Comparison of ENCODE assay signal across 16 mouse cellular contexts in the genomic region with DNA sequence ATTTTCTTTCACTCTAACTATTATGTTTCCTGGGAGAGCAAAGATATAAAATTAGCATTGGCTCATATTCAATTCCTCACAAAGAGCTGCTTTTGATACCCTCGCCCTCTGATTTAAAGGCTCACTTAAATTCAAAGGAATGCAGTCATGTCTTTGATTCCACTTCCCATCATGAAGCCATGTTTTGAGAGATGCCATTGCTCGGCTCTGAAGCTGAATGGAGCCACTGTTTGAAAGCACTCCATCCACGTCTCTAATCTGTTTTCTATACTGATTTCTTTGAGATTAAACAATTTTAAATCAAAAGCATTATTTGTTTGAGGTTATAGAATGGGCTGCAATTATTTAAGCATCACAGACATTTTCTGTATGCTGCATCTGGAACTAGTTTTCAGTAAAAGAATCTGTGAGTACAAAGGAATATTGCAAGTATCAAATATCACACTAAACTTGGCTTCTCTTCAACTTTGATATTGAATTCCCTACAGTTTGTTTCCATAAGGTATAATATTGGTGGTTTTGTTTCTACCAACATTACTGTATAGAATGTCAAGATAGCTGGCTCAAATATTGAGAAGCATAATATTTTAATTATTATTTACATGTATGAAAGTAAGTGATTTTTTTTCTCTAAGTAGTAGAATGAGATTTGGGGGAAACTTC.
DNase-seq lines count a peak whose midpoint lies in the region; ATAC-seq lines count a peak whose summit lies in the region.
"Had no signal": no experiment of that assay in that cellular context is flagged by ENCODE, and none has a peak within 500 bp of the region (broad histone marks: within the 10 kb centered on the region; RNA-seq: fewer than 3 reads in every experiment).

No protein-coding gene starts in this region.

- H3K4me3 ChIP-seq in hindbrain, embryonic 11.5 days (ENCODE audit: low read depth, low read length), result no peak overlapping the region
- no peak overlapping the region for H3K4me3 ChIP-seq in hindbrain, embryonic 13.5 days
- H3K4me3 ChIP-seq in embryonic facial prominence, embryonic 11.5 days (ENCODE audit: low read depth, low read length), result no peak overlapping the region
- H3K4me3 ChIP-seq in forebrain, embryonic 16.5 days (replicated peaks; ENCODE audit: low read length), result no peak overlapping the region

- no peaks in the 10 kb centered on the region for H3K9me3 ChIP-seq in hindbrain, embryonic 11.5 days (ENCODE audit: control insufficient read depth, low read length)
- H3K9me3 ChIP-seq in hindbrain, embryonic 13.5 days, result no peaks in the 10 kb centered on the region
- H3K9me3 ChIP-seq in embryonic facial prominence, embryonic 11.5 days (replicated peaks; ENCODE audit: control insufficient read depth, low read length), result no peaks in the 10 kb centered on the region
- no peaks in the 10 kb centered on the region for H3K9me3 ChIP-seq in forebrain, embryonic 16.5 days (ENCODE audit: control insufficient read depth, low read length)

- no peak overlapping the region for H3K4me2 ChIP-seq in hindbrain, embryonic 11.5 days (replicated peaks; ENCODE audit: low read depth, low read length)
- H3K4me2 ChIP-seq in hindbrain, embryonic 13.5 days, result no peak overlapping the region
- H3K4me2 ChIP-seq in embryonic facial prominence, embryonic 11.5 days (ENCODE audit: low read depth, low read length), result no peak overlapping the region
- no peak overlapping the region for H3K4me2 ChIP-seq in forebrain, embryonic 16.5 days (ENCODE audit: low read length)
- H3K4me2 ChIP-seq: heart, embryonic 11.5 days had no signal

- H3K4me1 ChIP-seq in hindbrain, embryonic 11.5 days (replicated peaks; ENCODE audit: control insufficient read depth, insufficient read depth, low read length), result no peaks in the 10 kb centered on the region
- no peaks in the 10 kb centered on the region for H3K4me1 ChIP-seq in hindbrain, embryonic 13.5 days (replicated peaks)
- no peaks in the 10 kb centered on the region for H3K4me1 ChIP-seq in embryonic facial prominence, embryonic 11.5 days (ENCODE audit: control insufficient read depth, insufficient read depth, low read length)
- H3K4me1 ChIP-seq in forebrain, embryonic 16.5 days (replicated peaks; ENCODE audit: control insufficient read depth, insufficient read depth, low read length), result peaks cover 2% of the 10 kb centered on the region

- no peaks in the 10 kb centered on the region for H3K36me3 ChIP-seq in hindbrain, embryonic 11.5 days (ENCODE audit: control insufficient read depth, insufficient read depth, low read length)
- no peaks in the 10 kb centered on the region for H3K36me3 ChIP-seq in hindbrain, embryonic 13.5 days
- H3K36me3 ChIP-seq in embryonic facial prominence, embryonic 11.5 days (replicated peaks; ENCODE audit: control insufficient read depth, insufficient read depth, low read depth, low read length), result no peaks in the 10 kb centered on the region
- H3K36me3 ChIP-seq in forebrain, embryonic 16.5 days (ENCODE audit: control insufficient read depth, insufficient read depth), result no peaks in the 10 kb centered on the region

- peak; percentile 5 for DNase-seq in hindbrain, embryonic 11.5 days (ENCODE audit: low spot score)
- peak; percentile 41 for DNase-seq in 3T3-L1 (ENCODE audit: low read depth, low spot score)
- peak; percentile 75 for DNase-seq in embryonic facial prominence, embryonic 11.5 days (ENCODE audit: low spot score)
- DNase-seq in layer of hippocampus, postnatal 36 days, result no peak
- DNase-seq in kidney, adult 18-20 months, result no peak
- DNase-seq in ovary, adult 18-20 months (ENCODE audit: low spot score), result no peak
- DNase-seq: B cell, adult 2 months; cerebellum, adult 18-20 months; gastrocnemius, postnatal 25 days; liver; lung, adult 18-20 months; lung, postnatal 36 days had no signal

- 40% methylated on average over 3 of the region's 3 CpGs for WGBS in hindbrain, embryonic 11.5 days
- 29% methylated on average over 3 of the region's 3 CpGs for WGBS in hindbrain, embryonic 13.5 days
- 8% methylated on average over 3 of the region's 3 CpGs for WGBS in embryonic facial prominence, embryonic 11.5 days
- 6% methylated on average over 3 of the region's 3 CpGs for WGBS in forebrain, embryonic 16.5 days

- no peak overlapping the region for H3K27ac ChIP-seq in hindbrain, embryonic 11.5 days (ENCODE audit: low read depth, low read length)
- no peak overlapping the region for H3K27ac ChIP-seq in hindbrain, embryonic 13.5 days
- H3K27ac ChIP-seq in embryonic facial prominence, embryonic 11.5 days (replicated peaks; ENCODE audit: low read depth, low read length), result no peak overlapping the region
- no peak overlapping the region for H3K27ac ChIP-seq in forebrain, embryonic 16.5 days (ENCODE audit: low read length)

- H3K27me3 ChIP-seq in hindbrain, embryonic 11.5 days (ENCODE audit: control insufficient read depth, insufficient read depth, low read length), result no peaks in the 10 kb centered on the region
- H3K27me3 ChIP-seq in hindbrain, embryonic 13.5 days, result no peaks in the 10 kb centered on the region
- H3K27me3 ChIP-seq in embryonic facial prominence, embryonic 11.5 days (ENCODE audit: control insufficient read depth, insufficient read depth, low read length), result no peaks in the 10 kb centered on the region
- no peaks in the 10 kb centered on the region for H3K27me3 ChIP-seq in forebrain, embryonic 16.5 days (replicated peaks; ENCODE audit: control insufficient read depth, insufficient read depth, low read length)
- H3K27me3 ChIP-seq: Patski had no signal

- no peak overlapping the region for H3K9ac ChIP-seq in hindbrain, embryonic 11.5 days (ENCODE audit: low read depth, low read length)
- no peak overlapping the region for H3K9ac ChIP-seq in hindbrain, embryonic 13.5 days
- H3K9ac ChIP-seq in embryonic facial prominence, embryonic 11.5 days (replicated peaks; ENCODE audit: low read length), result no peak overlapping the region
- no peak overlapping the region for H3K9ac ChIP-seq in forebrain, embryonic 16.5 days (replicated peaks; ENCODE audit: low read depth, low read length)

- ATAC-seq in hindbrain, embryonic 11.5 days (ENCODE audit: low FRiP score), result no peak
- no peak for ATAC-seq in hindbrain, embryonic 13.5 days (ENCODE audit: low FRiP score)
- ATAC-seq in embryonic facial prominence, embryonic 11.5 days (replicated peaks; ENCODE audit: insufficient number of reproducible peaks, low FRiP score, low TSS enrichment, low read depth), result peak; percentile 79
- peak; percentile 85 for ATAC-seq in forebrain, embryonic 16.5 days
- ATAC-seq: Patski had no signal

Comparison
In these comparisons a context has a peak if more than half of its experiments do, and no peak if none do; other contexts are left out.
1. ATAC-seq: peak in embryonic facial prominence, embryonic 11.5 days (single experiment) and forebrain, embryonic 16.5 days (single experiment); none in hindbrain, embryonic 11.5 days (single experiment) and hindbrain, embryonic 13.5 days (single experiment).
2. DNase-seq: peak in hindbrain, embryonic 11.5 days (single experiment), 3T3-L1 (single experiment) and embryonic facial prominence, embryonic 11.5 days (single experiment); none in layer of hippocampus, postnatal 36 days (0 of 2), kidney, adult 18-20 months (single experiment) and ovary, adult 18-20 months (single experiment).